Mouse (Mus musculus) limb, embryonic 11.5 days (tissue): ENCODE measurements around the gene Smc5. TPM values are rescaled to one million over a fixed set of nuclear protein-coding genes. Genes with fewer than 3 reads are reported as not detected.

Source experiments
- ATAC-seq: fragments of 200-750 bp; cut with Nextera tagmentation; 2 replicates; pipeline ENCODE4 v1.8.0; 2017; ENCODE audit warnings: low read depth; ENCODE audit not compliant: insufficient number of reproducible peaks, low FRiP score, low TSS enrichment
- DNase-seq: peaks from one replicate; pipeline ENCODE4 v3.0.0-alpha.2; 2015; ENCODE audit warnings: low spot score
- H3K27ac ChIP-seq: fragments of 300-500 bp; sonication (generic); replicated peaks from 2 replicates; pipeline ENCODE4 v1.5.1; 2014; ENCODE audit warnings: low read depth, mild to moderate bottlenecking, low read length
- H3K27me3 ChIP-seq: fragments of 300-500 bp; sonication (generic); 2 replicates; pipeline ENCODE4 v1.6.1; 2014; ENCODE audit warnings: mild to moderate bottlenecking, low read length, mixed read lengths; ENCODE audit not compliant: control insufficient read depth, insufficient read depth
- H3K36me3 ChIP-seq: fragments of 300-500 bp; sonication (generic); 2 replicates; pipeline ENCODE4 v1.6.1; 2014; ENCODE audit warnings: mild to moderate bottlenecking, low read length, moderate library complexity, mixed read lengths; ENCODE audit not compliant: control insufficient read depth, insufficient read depth
- H3K4me1 ChIP-seq: fragments of 300-500 bp; sonication (generic); 2 replicates; pipeline ENCODE4 v1.6.1; 2014; ENCODE audit warnings: low read length, mixed read lengths; ENCODE audit not compliant: control insufficient read depth, insufficient read depth
- H3K4me2 ChIP-seq: fragments of 300-500 bp; sonication (generic); 2 replicates; pipeline ENCODE4 v1.6.1; 2014; ENCODE audit warnings: low read depth, mild to moderate bottlenecking, moderate library complexity; ENCODE audit not compliant: severe bottlenecking
- H3K4me3 ChIP-seq: fragments of 300-500 bp; sonication (generic); 2 replicates; pipeline ENCODE4 v1.5.1; 2014; ENCODE audit warnings: low read depth, low read length
- H3K9ac ChIP-seq: fragments of 300-500 bp; sonication (generic); 2 replicates; pipeline ENCODE4 v1.6.1; 2014; ENCODE audit warnings: mild to moderate bottlenecking, low read length
- H3K9me3 ChIP-seq: fragments of 300-500 bp; sonication (generic); 2 replicates; pipeline ENCODE4 v1.6.1; 2016; ENCODE audit warnings: low read length; ENCODE audit not compliant: control insufficient read depth
- whole genome bisulfite sequencing: fragments of 180-500 bp; shearing (Covaris S2); extraction: QIAGEN DNeasy Blood & Tissue Kit; methylation state at CpG from one replicate; pipeline ENCODE4 v1.1.7; 2014; 5-methylcytosine and 5-hydroxymethylcytosine counted together
- polyA plus RNA-seq: library from polyadenylated mRNA; unstranded; fragments of >200 nt; fragmentation: Nextera tagmentation; extraction: Ambion mirVana; gene quantifications from 2 replicates; pipeline ENCODE4 v1.2.1, GENCODE M21; 2014

Gene Smc5
- polyA plus RNA-seq, 1 experiment from 2014 or later: 50.6 TPM

DNA sequence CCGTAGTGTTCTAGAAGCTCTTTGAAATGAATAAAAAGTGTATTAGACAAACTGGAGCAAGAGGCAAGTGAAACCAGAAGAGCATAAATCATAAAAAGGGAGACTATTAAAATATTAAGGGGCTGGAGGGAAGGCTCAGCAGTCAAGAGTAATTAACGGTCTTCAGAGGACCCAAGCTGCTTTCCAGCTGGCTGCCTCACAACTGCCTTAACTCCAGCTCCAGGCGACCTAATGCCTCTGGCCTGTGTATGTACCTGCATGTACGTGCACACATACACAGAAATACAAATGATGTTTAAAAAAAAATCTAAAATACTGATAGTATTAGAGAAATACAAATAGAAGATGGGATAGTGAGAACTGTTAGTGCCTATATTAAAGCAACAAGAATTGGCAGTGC lies 89.6 kb downstream of the Smc5 start:
- Histone ChIP-seq H3K4me2 (no peak overlapping the region), H3K36me3 (no peaks in the 10 kb centered on the region), H3K4me3 (no peak overlapping the region), H3K27me3 (no peaks in the 10 kb centered on the region), H3K27ac (no peak overlapping the region), H3K4me1 (no peaks in the 10 kb centered on the region), H3K9me3 (no peaks in the 10 kb centered on the region), H3K9ac (no peak overlapping the region)
- 82% methylated on average over 4 of the region's 4 CpGs for WGBS
- DNase-seq: no peak
- ATAC-seq: no peak

DNA sequence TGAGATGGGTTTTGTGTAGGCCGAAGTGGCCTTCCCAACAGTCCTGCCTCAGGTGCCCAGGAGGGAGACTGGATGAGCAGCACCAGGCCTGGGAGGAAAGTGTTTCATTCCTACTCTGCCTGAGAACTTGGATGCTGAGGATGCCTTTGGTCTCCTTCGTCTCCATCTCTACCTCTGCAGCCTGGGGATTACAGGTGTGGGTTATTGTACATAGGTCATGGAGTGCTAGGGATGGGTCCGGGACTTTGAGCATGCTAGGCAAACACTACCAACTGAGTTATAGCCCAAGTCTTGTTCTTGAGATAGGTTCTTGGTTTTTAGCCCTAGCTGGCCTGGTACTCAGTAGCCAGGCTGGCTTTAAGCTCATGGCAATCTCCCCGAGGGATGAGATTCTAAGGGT lies 90.2 kb downstream of the Smc5 start:
- Histone ChIP-seq H3K4me3 (no peak overlapping the region), H3K27me3 (no peaks in the 10 kb centered on the region), H3K9me3 (no peaks in the 10 kb centered on the region), H3K36me3 (no peaks in the 10 kb centered on the region), H3K9ac (no peak overlapping the region), H3K4me2 (no peak overlapping the region), H3K4me1 (no peaks in the 10 kb centered on the region), H3K27ac (no peak overlapping the region)
- WGBS: 91% methylated on average over 4 of the region's 4 CpGs
- DNase-seq: no peak
- ATAC-seq: no peak

DNA sequence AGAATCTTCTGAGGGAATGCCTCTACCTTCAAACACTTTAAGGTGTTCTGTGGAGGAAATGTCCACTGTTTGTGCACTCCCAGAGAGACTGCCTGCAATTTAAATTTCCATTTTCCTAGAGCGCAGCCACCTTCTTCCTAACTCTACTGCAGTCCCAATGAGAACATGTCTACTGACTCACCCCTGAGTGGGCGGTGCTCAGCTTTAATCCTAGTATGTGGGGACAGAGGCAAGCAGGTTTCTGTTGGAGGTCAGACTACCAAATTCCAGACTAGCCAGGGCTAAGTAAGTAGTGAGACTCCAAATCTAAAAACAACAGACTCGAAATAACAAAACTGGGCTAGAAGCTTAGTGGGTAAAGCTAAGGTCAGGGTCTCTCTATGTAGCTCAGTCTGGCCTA lies 95.2 kb downstream of the Smc5 start:
- no peak for ATAC-seq
- 88% methylated on average over 3 of the region's 3 CpGs for WGBS
- Histone ChIP-seq H3K36me3 (no peaks in the 10 kb centered on the region), H3K4me1 (no peaks in the 10 kb centered on the region), H3K9me3 (no peaks in the 10 kb centered on the region), H3K27ac (no peak overlapping the region), H3K27me3 (no peaks in the 10 kb centered on the region), H3K9ac (no peak overlapping the region), H3K4me3 (no peak overlapping the region), H3K4me2 (no peak overlapping the region)
- DNase-seq: no peak

DNA sequence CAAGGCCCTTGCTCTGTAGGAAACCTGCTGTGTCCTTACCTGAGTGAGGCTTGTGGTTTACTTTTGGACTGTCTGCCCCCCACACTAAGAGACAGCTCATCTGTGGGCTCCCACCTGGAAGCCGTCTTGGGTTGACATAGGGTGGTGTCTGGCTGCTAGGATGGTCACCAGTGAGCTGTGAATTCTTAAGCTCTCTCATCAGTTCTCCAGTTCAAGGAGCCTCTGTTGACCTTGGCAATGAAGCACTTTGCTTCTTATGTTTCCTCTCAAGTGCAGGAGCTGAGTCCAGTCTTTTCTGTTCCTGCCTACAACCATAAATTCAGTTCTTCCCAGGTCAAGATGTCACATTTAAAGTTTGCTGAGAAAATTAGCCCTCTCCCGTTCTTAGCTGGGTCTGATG lies 98.2 kb downstream of the Smc5 start:
- no peaks in the 10 kb centered on the region for H3K27me3 ChIP-seq
- no peaks in the 10 kb centered on the region for H3K4me1 ChIP-seq
- WGBS: 78% methylated on average over 2 of the region's 2 CpGs
- H3K9ac ChIP-seq: no peak overlapping the region
- H3K4me3 ChIP-seq: no peak overlapping the region
- no peak overlapping the region for H3K4me2 ChIP-seq
- DNase-seq (no peak), ATAC-seq (no peak)
- H3K9me3 ChIP-seq: no peaks in the 10 kb centered on the region
- H3K27ac ChIP-seq: no peak overlapping the region
- no peaks in the 10 kb centered on the region for H3K36me3 ChIP-seq

DNA sequence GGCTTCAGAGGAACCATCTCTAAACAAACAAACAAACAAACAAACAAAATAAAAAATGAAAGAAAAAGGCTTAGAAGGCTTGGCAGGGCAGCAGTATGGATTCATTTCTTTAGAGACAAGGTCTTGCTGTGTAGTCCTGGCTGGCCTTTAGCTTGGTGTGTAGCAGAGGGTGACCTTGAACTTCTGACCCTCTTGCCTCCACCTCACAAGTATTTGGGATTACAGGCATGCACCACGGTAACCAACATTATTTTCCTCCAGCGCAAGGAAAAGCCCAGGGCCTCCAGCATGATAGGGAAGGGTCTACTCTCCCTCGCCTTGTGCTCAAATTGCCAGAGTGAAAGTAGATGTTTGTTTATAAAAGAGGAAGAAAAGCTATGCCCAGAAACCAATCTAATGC lies 98.6 kb downstream of the Smc5 start:
- ATAC-seq (no peak), DNase-seq (no peak)
- Histone ChIP-seq H3K9ac (no peak overlapping the region), H3K27me3 (no peaks in the 10 kb centered on the region), H3K4me1 (no peaks in the 10 kb centered on the region), H3K9me3 (no peaks in the 10 kb centered on the region), H3K36me3 (no peaks in the 10 kb centered on the region), H3K4me2 (no peak overlapping the region), H3K27ac (no peak overlapping the region), H3K4me3 (no peak overlapping the region)
- 85% methylated on average over 3 of the region's 3 CpGs for WGBS

DNA sequence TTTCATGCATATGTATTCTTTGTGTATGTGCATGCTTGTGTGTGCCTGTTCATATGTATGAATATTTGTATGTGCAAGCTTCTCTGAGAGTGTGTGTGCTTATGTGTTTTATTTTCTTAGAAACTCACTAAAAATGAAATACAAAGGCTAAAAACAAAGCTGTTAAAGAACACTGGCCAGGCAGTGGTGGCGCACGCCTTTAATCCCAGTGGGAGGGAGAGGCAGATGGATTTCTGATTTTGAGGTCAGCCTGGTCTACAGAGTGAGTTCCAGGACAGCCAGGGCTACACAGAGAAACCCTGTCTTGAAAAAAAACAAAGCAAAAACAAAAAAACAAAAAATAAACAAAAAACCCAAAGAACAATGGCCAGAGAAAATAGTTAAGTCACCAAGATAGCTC lies 102.6 kb downstream of the Smc5 start:
- DNase-seq (no peak), ATAC-seq (no peak)
- Histone ChIP-seq H3K4me3 (no peak overlapping the region), H3K4me2 (no peak overlapping the region), H3K36me3 (no peaks in the 10 kb centered on the region), H3K27ac (no peak overlapping the region), H3K4me1 (no peaks in the 10 kb centered on the region), H3K9ac (no peak overlapping the region), H3K9me3 (no peaks in the 10 kb centered on the region), H3K27me3 (no peaks in the 10 kb centered on the region)
- WGBS: 90% methylated on average over 2 of the region's 2 CpGs

DNA sequence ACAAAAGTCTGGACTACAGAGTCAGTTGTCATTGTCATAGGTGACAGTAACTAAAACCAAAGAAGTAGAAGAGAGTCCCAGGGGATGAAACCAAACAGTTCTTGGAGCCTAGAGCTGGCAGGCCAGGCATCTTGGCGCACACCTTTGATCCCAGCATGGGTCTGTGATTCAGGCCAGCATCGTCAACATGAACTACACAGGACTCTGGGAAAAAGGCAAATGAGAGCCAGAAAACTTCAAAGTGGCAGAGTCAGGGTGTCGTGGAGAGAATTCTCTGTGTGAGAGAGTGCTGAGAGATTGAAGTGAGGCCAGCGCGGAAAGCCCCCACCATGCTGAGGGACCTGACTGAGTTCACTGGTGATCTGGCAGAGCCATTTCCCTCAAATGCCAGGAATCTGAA lies 103.2 kb downstream of the Smc5 start:
- no peak overlapping the region for H3K4me3 ChIP-seq
- no peak overlapping the region for H3K27ac ChIP-seq
- H3K27me3 ChIP-seq: no peaks in the 10 kb centered on the region
- no peak overlapping the region for H3K4me2 ChIP-seq
- no peaks in the 10 kb centered on the region for H3K36me3 ChIP-seq
- H3K9ac ChIP-seq: no peak overlapping the region
- H3K4me1 ChIP-seq: no peaks in the 10 kb centered on the region
- no peaks in the 10 kb centered on the region for H3K9me3 ChIP-seq
- ATAC-seq (no peak), DNase-seq (no peak)
- WGBS: 74% methylated on average over 5 of the region's 5 CpGs

DNA sequence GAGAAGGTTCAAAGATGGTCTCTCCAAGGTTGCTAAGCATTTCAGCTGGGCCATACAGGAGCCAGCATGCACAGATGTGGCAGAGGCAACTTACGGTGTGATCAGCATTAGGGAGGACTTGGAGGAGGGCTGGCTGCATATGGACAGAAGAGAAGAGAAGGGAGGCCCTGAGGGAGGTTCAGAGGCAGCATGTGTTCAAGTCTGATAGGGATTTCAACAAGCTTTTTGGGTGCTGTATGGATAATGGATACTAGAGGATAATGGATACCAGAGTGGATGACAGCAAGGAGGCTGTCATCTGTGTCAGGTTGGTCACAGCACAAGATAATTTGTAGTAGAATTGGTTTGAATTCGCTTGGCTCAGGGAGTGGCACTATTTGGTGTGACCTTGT lies 104.0 kb downstream of the Smc5 start:
- ATAC-seq: no peak
- H3K9ac ChIP-seq: no peak overlapping the region
- no peak overlapping the region for H3K27ac ChIP-seq
- WGBS: 96% methylated on average over 2 of the region's 2 CpGs
- no peak overlapping the region for H3K4me3 ChIP-seq
- DNase-seq: no peak
- no peaks in the 10 kb centered on the region for H3K36me3 ChIP-seq
- no peaks in the 10 kb centered on the region for H3K4me1 ChIP-seq
- H3K9me3 ChIP-seq: no peaks in the 10 kb centered on the region
- H3K27me3 ChIP-seq: no peaks in the 10 kb centered on the region
- no peak overlapping the region for H3K4me2 ChIP-seq

DNA sequence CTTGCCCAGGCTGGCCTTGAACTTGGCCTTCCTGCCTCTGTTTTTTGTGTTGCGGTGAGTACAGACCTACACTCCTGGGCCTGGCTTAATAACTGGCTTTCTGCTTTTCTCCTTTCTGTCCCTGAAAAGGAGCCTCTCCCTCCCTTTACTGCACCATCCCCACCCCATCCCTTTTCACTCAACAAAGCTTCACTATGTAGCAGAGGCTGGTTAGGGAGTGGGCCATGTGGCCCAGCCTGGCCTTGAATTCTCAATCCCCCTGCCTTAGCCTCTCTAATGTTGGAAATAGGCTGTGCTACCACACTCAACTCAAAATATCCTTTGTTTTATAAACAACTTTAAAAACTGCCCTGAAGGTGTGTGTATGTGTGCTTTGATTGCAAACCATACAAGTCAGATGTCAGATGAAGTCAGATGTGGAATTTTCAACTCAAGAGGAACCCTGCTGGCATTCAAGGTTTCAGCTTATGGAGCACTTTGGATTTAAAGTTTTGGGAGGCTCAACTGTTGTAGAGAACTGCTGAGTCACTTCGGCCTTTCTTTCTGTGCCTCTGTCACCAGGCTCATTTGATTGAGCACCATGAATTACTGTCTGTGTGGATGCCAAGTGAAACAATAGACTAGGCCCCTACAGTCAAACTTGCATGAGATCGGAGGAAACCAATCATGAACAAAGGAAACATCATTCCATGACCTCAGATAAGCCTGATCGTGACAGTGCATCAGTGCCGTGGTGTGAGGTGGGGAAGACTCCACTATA lies 104.6 kb downstream of the Smc5 start:
- Histone ChIP-seq H3K36me3 (no peaks in the 10 kb centered on the region), H3K9ac (no peak overlapping the region), H3K27ac (no peak overlapping the region), H3K4me2 (no peak overlapping the region), H3K9me3 (no peaks in the 10 kb centered on the region), H3K4me3 (no peak overlapping the region), H3K27me3 (no peaks in the 10 kb centered on the region), H3K4me1 (no peaks in the 10 kb centered on the region)
- ATAC-seq (no peak), DNase-seq (no peak)
- 92% methylated on average over 5 of the region's 5 CpGs for WGBS
